Mouse (Mus musculus) c-Kit-positive CD71-positive TER-119-positive erythroid progenitor cells, embryonic 14.5 days (primary cell): ENCODE data around the gene Tmem170b.
"Not testable (repeated sequence)": the region's sequence is repeated elsewhere in the genome, so short reads cannot be mapped to it uniquely, and the experiment has no call there.

ENCODE experiments used
- DNase-seq: peaks from one replicate; pipeline ENCODE4 v3.0.0-alpha.2; 2013; ENCODE audit warnings: low spot score

Gene Tmem170b

GRCm38 (mm10) chr13:41670386-41671130, 64.9 kb downstream of the Tmem170b start:
- no peak for DNase-seq

DNA sequence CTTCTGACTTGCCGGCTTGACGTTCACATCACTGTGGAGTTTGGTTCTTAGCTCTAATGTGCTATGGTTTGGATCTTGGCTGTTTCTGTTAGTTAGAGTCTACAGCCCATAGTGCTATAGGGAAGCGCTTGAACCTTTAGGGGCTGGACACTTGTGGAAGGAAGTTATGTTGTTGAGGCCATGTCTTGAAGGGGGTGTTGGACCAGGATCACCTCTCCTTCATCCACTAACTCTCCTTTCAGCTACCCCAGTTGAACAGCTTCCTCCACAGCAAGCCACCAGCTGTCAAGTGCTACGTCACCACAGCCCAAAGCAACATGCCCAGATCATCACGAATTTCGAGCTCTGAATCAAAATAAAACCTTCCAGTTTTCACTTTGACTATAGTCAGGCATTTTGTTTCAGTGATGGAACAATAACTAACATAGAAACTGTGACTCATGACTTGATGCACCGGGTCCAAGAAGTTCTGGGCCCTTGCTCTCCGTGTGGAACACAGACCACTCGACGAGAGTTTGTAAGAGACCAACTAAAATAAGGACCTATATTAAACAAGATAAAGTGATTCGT, 65.5 kb downstream of the Tmem170b start:
- DNase-seq = no peak

GRCm38 (mm10) chr13:41672904-41673303, 67.2 kb downstream of the Tmem170b start:
- DNase-seq = not testable (repeated sequence)

GRCm38 (mm10) chr13:41673541-41673940, 67.8 kb downstream of the Tmem170b start:
- no peak for DNase-seq

DNA sequence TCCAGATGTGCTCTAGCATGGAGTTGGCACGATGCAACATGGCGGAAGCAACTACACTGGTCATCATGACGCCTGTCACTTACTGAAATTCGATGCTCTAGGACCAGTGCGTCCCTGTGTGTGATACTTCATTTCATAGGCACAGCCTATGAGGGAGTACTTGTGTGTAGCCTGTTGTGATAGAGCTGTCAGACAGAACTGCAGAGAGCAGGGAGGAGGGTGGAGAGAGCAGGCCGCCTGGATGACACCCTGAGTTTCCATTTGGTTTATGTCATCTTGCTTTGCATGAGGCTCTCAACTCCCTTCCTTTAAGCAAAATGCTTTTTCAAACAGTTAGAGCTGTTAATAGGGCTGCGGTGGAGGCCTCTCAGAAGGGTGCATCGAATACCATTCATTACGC, 68.9 kb downstream of the Tmem170b start:
- DNase-seq = not testable (repeated sequence)

DNA sequence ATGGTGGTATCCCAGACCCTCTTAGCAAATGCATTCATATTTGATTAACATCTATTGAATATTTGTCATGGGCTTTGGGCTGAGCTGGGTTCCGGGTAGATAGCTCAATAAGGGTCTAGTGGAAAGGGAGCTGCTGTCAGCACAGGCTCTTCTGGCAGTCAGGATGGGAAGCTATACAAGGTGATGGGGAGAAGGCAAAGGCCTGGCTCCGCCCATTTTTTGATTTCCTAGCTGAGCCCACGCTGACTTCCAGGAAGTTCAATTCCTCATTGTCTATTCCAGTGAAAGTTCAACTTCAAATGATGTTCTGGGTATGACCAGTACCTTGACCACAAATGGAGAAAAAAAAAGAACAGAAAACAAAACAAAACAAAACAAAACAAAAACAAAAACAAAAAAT, 69.8 kb downstream of the Tmem170b start:
- no peak for DNase-seq

GRCm38 (mm10) chr13:41675966-41676835, 70.5 kb downstream of the Tmem170b start:
- no peak for DNase-seq

GRCm38 (mm10) chr13:41676836-41677186, 71.1 kb downstream of the Tmem170b start:
- DNase-seq = no peak

DNA sequence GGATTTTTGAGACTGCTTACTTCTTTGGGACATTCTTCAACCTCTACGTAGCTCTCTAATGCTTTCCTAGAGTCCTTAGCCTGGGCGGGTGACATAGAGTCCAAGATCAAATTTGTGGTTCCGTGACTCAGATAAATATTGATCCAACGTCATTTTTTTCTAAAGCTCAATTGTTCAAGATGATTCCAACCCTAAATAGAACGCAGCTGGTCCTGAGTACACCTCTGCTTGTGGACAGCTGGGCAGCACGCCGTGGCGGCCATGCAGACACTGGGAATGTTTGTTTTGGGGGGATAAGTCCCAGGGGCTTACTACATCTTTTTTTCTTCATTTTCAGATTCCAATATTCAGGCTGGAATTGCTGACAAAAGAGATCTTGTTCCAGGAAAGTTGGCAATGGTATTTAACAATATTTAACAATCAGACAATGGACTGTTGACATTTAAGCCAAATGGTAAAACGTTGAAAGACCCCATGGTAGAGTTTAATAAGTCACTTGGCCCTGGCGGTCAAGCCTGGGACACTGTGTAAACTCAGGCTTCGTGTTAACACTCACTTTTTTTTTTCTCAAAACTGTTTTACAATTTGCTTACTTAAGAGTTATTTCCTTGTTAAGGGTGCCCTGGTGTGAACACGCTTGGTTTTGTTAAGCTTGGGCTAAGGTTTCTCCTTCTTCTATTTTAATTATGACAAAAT, 75.3 kb downstream of the Tmem170b start:
- DNase-seq = no peak

GRCm38 (mm10) chr13:41682341-41683119, 76.8 kb downstream of the Tmem170b start:
- DNase-seq = no peak

GRCm38 (mm10) chr13:41683356-41684012, 77.8 kb downstream of the Tmem170b start:
- DNase-seq = no peak

GRCm38 (mm10) chr13:41685499-41685898, 79.8 kb downstream of the Tmem170b start:
- DNase-seq = no peak

- no peak for DNase-seq
Observed at GRCm38 (mm10) chr13:41689055-41689454, 83.3 kb downstream of the Tmem170b start.

GRCm38 (mm10) chr13:41689598-41690045, 83.9 kb downstream of the Tmem170b start:
- no peak for DNase-seq
